Mouse (Mus musculus) ES-E14 (cell line): Measurements from ENCODE around the gene Zic2. TPM values are rescaled to one million over a fixed set of nuclear protein-coding genes. Genes with fewer than 3 reads are reported as not detected.
"Not testable (repeated sequence)": the region's sequence is repeated elsewhere in the genome, so short reads cannot be mapped to it uniquely, and the experiment has no call there.

Experiments used
- DNase-seq: peaks from one replicate; pipeline ENCODE4 v3.0.0-alpha.2; 2013; ENCODE audit warnings: low read depth, low spot score
- H3K27ac ChIP-seq: 2 replicates; pipeline ENCODE4 v1.5.1; 2012; ENCODE audit warnings: low read depth, mild to moderate bottlenecking, low read length, moderate library complexity, mixed read lengths; ENCODE audit not compliant: poor library complexity, insufficient read depth, severe bottlenecking
- H3K36me3 ChIP-seq: 2 replicates; pipeline ENCODE4 v1.6.1; 2012; ENCODE audit warnings: mild to moderate bottlenecking, low read length, moderate library complexity, mixed read lengths; ENCODE audit not compliant: control insufficient read depth, poor library complexity, insufficient read depth, severe bottlenecking
- H3K4me1 ChIP-seq, 2 experiments: fragments of 150-350 bp in 1 of 2; sonication (generic) in 1 of 2; 2 replicates each; pipeline ENCODE4 v1.6.1; 2012; ENCODE audit warnings: low read length in 2 of 2, mild to moderate bottlenecking in 1 of 2, mixed read lengths in 1 of 2; ENCODE audit not compliant: control insufficient read depth in 2 of 2, insufficient read depth in 2 of 2, poor library complexity in 1 of 2
- H3K4me3 ChIP-seq, 2 experiments: fragments of 150-350 bp in 1 of 2; sonication (generic) in 1 of 2; 2 replicates each; pipeline ENCODE4 v1.5.1; 2012; ENCODE audit warnings: low read length in 2 of 2, low read depth in 1 of 2, mild to moderate bottlenecking in 1 of 2, mixed read lengths in 1 of 2; ENCODE audit not compliant: insufficient read depth in 1 of 2, poor library complexity in 1 of 2, severe bottlenecking in 1 of 2
- H3K9ac ChIP-seq: 2 replicates; pipeline ENCODE4 v1.6.1; 2012; ENCODE audit warnings: low read depth, mild to moderate bottlenecking, low read length, mixed read lengths; ENCODE audit not compliant: poor library complexity, insufficient read depth, severe bottlenecking
- H3K9me3 ChIP-seq: fragments of 150-350 bp; sonication (generic); 2 replicates; pipeline ENCODE4 v1.6.1; 2012; ENCODE audit warnings: low read depth, mild to moderate bottlenecking, low read length; ENCODE audit not compliant: control insufficient read depth, insufficient read depth
- CHD2 ChIP-seq: IDR thresholded peaks from 2 replicates; pipeline ENCODE4 v1.6.1; 2014; ENCODE audit warnings: mild to moderate bottlenecking, low read depth, low read length, inconsistent platforms
- HCFC1 ChIP-seq: IDR thresholded peaks from 2 replicates; pipeline ENCODE4 v1.6.1; 2012; ENCODE audit warnings: low read length, inconsistent platforms, borderline replicate concordance; ENCODE audit not compliant: insufficient read depth
- MAFK ChIP-seq: IDR thresholded peaks from 2 replicates; pipeline ENCODE4 v1.6.1; 2014; ENCODE audit warnings: mild to moderate bottlenecking, low read depth, low read length, inconsistent platforms; ENCODE audit not compliant: insufficient read depth
- ZC3H11A ChIP-seq: IDR thresholded peaks from 2 replicates; pipeline ENCODE4 v1.6.1; 2012; ENCODE audit warnings: low read depth, mild to moderate bottlenecking, inconsistent platforms, low read length, borderline replicate concordance
- ZNF384 ChIP-seq: IDR thresholded peaks from 2 replicates; pipeline ENCODE4 v1.6.1; 2012; ENCODE audit warnings: low read depth, low read length, inconsistent platforms
- in situ Hi-C, 2 experiments: fragments of 600-800 bp; cut with MboI; formaldehyde crosslinking; loops; one replicate each; pipeline ENCODE4 v1.15.1; 2025; ENCODE audit warnings: low sequenced_read_pairs in 2 of 2, inconsistent platforms in 1 of 2; ENCODE audit not compliant: unreplicated experiment in 2 of 2
- total RNA-seq: library from RNA; depleted of rRNA; stranded (reverse); fragments of 300-350 nt; gene quantifications from 2 replicates; pipeline ENCODE4 v1.2.3, GENCODE M21; 2012

Zic2 gene
- total RNA-seq, 1 experiment, result 17.3 TPM

DNA sequence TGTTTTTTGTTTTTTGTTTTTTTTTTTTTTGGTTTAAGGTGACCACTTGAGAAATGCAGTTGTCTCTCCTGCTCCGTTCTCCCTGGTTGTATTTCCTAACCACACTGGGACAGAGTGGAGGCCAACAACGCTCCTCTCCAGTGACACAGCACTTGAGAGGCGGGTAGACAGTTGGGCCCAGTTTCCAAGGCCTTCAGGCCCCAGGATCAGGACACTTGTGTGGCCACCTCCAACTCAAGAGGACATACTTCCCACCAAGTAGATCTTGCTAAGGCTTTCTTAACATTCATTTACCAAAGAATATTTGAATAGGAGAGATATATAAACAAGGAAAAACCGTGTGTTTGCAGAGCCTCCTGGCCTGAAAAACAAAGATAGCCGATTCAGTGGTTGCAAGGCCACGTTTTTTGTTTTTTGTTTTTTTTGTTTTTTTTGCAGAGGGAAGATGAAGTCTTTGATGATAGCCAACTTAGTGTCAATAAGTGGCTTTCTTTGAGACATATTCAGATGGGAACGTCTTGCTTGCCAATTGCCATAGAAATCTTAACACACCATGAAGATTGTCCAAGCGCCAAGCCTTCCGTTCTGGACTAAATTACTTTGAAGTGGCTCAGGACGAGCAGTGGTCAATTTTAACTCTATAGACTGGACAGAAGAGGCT is 20.2 kb upstream of the Zic2 start:
- Histone ChIP-seq H3K9ac (no peak overlapping the region), H3K4me3 (no peak overlapping the region), H3K27ac (no peak overlapping the region), H3K4me1 (peaks cover 2% of the 10 kb centered on the region in 2 experiments; a peak in 3 of 4 replicates), H3K9me3 (no peaks in the 10 kb centered on the region), H3K36me3 (peaks cover 5% of the 10 kb centered on the region)
- no peak for DNase-seq
- no peak for TF ChIP-seq ZC3H11A
- no peak for TF ChIP-seq MAFK
- no peak for TF ChIP-seq ZNF384
- TF ChIP-seq HCFC1, result no peak
- no peak for TF ChIP-seq CHD2
- in situ Hi-C loops, result no loop called here

DNA sequence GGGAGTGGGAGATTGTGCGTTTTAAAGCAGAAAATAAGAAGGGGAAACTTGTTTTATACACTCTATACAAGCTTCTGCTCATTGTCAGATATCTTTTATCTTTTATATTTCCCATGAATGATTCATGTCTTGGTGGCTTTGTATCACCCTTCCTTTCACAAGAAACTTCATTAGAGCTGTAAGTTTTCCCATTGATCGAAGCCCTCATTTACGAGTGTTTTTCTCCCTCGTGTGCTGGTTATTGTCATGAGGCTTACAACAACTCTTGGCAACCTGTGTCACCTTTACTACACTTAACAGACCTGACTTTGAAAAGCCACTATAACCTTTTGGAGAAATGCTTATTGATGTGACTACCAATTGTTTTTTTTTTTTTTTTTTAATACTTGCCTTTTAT is 19.7 kb upstream of the Zic2 start:
- no peak for TF ChIP-seq MAFK
- no peak for TF ChIP-seq ZNF384
- no peak for TF ChIP-seq ZC3H11A
- no peak for TF ChIP-seq HCFC1
- TF ChIP-seq CHD2, result no peak
- Histone ChIP-seq H3K9me3 (no peaks in the 10 kb centered on the region), H3K36me3 (peaks cover 7% of the 10 kb centered on the region), H3K4me1 (peaks cover 2 to 5% of the 10 kb centered on the region in 2 experiments; a peak in 3 of 4 replicates), H3K9ac (no peak overlapping the region), H3K4me3 (no peak overlapping the region), H3K27ac (no peak overlapping the region)
- in situ Hi-C loops, result no loop called here
- DNase-seq, result no peak

DNA sequence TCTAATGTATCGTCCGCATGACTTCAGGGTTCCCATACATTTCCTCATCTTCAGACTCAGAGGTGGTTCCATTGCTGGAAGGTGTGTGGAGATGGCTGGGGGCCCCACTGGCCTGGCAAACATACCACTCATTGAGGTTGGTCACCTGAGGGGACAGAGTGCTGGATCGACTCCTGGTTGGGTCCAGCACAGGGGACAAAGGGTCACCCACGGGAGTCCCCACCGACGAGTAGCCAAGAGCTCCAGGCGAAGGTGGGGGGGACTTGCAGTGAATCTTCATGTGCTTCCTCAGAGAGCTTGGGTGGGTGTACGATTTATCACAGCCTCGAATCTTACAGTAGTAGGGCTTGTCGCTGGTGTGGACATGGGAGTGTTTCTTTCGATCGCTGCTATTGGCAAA is 15.9 kb upstream of the Zic2 start:
- H3K36me3 ChIP-seq, in situ Hi-C loops, H3K27ac ChIP-seq, H3K4me1 ChIP-seq, H3K4me3 ChIP-seq, H3K9me3 ChIP-seq, DNase-seq, H3K9ac ChIP-seq: not testable (repeated sequence)

DNA sequence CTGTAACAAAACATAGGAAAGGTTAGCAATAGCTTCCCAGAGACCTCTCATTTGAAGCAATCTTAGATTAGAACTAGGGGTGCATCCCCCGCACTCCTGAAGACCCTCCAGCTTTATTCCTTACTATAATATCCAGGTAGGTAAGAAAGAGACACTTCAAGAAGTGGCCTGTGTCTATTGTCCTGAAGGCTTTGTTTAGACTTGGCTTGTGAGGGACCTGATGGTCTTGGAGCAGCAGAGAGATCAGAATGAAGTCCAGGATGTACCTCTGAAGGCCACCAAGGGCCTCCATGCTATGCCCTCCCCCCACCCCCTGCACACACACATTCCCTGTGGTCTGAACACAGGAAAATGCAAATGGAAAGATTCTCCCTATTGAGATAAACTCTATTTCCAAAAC is 15.5 kb upstream of the Zic2 start:
- H3K9ac ChIP-seq, result no peak overlapping the region
- no peak overlapping the region for H3K4me3 ChIP-seq
- peaks cover 4 to 8% of the 10 kb centered on the region in 2 experiments; a peak in 3 of 4 replicates for H3K4me1 ChIP-seq
- no peak overlapping the region for H3K27ac ChIP-seq
- no peak for DNase-seq
- H3K36me3 ChIP-seq, result peaks cover 10% of the 10 kb centered on the region
- H3K9me3 ChIP-seq, result no peaks in the 10 kb centered on the region
- in situ Hi-C loops, result no loop called here
- TF ChIP-seq CHD2, result no peak

DNA sequence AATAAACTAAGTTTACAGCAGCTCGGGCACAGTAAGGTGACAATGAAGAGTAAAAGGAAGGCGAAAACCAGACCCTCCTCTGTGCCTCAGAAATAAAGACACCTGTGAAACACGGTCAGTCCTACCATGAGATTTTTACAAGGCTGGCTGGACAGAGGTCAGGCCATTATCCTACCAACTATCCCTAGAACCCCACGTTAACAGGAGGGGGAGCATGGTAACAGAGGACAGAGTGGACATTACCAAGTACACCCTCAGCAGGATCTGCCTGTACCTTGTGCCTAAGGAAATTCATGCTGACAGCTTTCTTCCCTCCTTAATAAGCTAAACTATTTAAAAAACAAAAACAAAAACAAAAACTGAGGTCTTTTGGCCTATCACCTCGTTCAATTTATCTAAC is 15.0 kb upstream of the Zic2 start:
- no peak overlapping the region for H3K4me3 ChIP-seq
- peaks cover 4 to 8% of the 10 kb centered on the region in 2 experiments; a peak in 3 of 4 replicates for H3K4me1 ChIP-seq
- H3K9ac ChIP-seq, result no peak overlapping the region
- H3K27ac ChIP-seq, result no peak overlapping the region
- in situ Hi-C loops, result no loop called here
- no peaks in the 10 kb centered on the region for H3K9me3 ChIP-seq
- DNase-seq, result no peak
- peaks cover 10% of the 10 kb centered on the region for H3K36me3 ChIP-seq
- TF ChIP-seq ZC3H11A (no peak), HCFC1 (no peak), ZNF384 (no peak), CHD2 (no peak), MAFK (no peak)
